Mouse (Mus musculus): ENCODE data around the gene Rnd1. TPM values are rescaled to one million over a fixed set of nuclear protein-coding genes. Genes with fewer than 3 reads are reported as not detected.
A peak's percentile ranks its signal among the peaks of the same experiment; 100 is the strongest.

Gene Rnd1
- polyA plus RNA-seq, 1 experiment from 2014 or later: 6.0 TPM

GRCm38 (mm10) chr15:98648071-98648470 lies 29.2 kb downstream of the Rnd1 start:
- H3K4me3 ChIP-seq (replicated peaks; ENCODE audit: low read length): no peak overlapping the region
- 92% methylated on average over 3 of the region's 3 CpGs for WGBS
- no peak overlapping the region for H3K4me2 ChIP-seq (replicated peaks)
- ATAC-seq (ENCODE audit: low FRiP score): no peak
- peaks cover 98% of the 10 kb centered on the region for H3K36me3 ChIP-seq (replicated peaks; ENCODE audit: control insufficient read depth, insufficient read depth)
- H3K4me1 ChIP-seq (replicated peaks; ENCODE audit: control insufficient read depth, insufficient read depth, low read length): no peaks in the 10 kb centered on the region
- H3K27ac ChIP-seq: no peak overlapping the region
- no peaks in the 10 kb centered on the region for H3K9me3 ChIP-seq (ENCODE audit: control insufficient read depth, low read length)
- DNase-seq (ENCODE audit: low spot score): no peak
- H3K9ac ChIP-seq: no peak overlapping the region
- H3K27me3 ChIP-seq (ENCODE audit: control insufficient read depth, insufficient read depth, low read length): no peaks in the 10 kb centered on the region

GRCm38 (mm10) chr15:98647308-98647707 lies 30.0 kb downstream of the Rnd1 start:
- no peak for DNase-seq (ENCODE audit: low spot score)
- Histone ChIP-seq H3K27ac (no peak overlapping the region), H3K27me3 (ENCODE audit: control insufficient read depth, insufficient read depth, low read length) (no peaks in the 10 kb centered on the region), H3K4me1 (replicated peaks; ENCODE audit: control insufficient read depth, insufficient read depth, low read length) (no peaks in the 10 kb centered on the region), H3K9me3 (ENCODE audit: control insufficient read depth, low read length) (no peaks in the 10 kb centered on the region), H3K36me3 (replicated peaks; ENCODE audit: control insufficient read depth, insufficient read depth) (peaks cover 98% of the 10 kb centered on the region), H3K4me3 (replicated peaks; ENCODE audit: low read length) (no peak overlapping the region), H3K9ac (no peak overlapping the region), H3K4me2 (replicated peaks) (no peak overlapping the region)
- WGBS: 91% methylated on average over 10 of the region's 10 CpGs
- no peak for ATAC-seq (ENCODE audit: low FRiP score)

GRCm38 (mm10) chr15:98646737-98647136 lies 30.5 kb downstream of the Rnd1 start:
- DNase-seq (ENCODE audit: low spot score) (no peak), ATAC-seq (ENCODE audit: low FRiP score) (no peak)
- WGBS: 91% methylated on average over 8 of the region's 8 CpGs
- H3K4me3 ChIP-seq (replicated peaks; ENCODE audit: low read length): no peak overlapping the region
- no peak overlapping the region for H3K9ac ChIP-seq
- peaks cover 98% of the 10 kb centered on the region for H3K36me3 ChIP-seq (replicated peaks; ENCODE audit: control insufficient read depth, insufficient read depth)
- H3K27ac ChIP-seq: no peak overlapping the region
- no peaks in the 10 kb centered on the region for H3K9me3 ChIP-seq (ENCODE audit: control insufficient read depth, low read length)
- H3K4me2 ChIP-seq (replicated peaks): no peak overlapping the region
- H3K4me1 ChIP-seq (replicated peaks; ENCODE audit: control insufficient read depth, insufficient read depth, low read length): no peaks in the 10 kb centered on the region
- no peaks in the 10 kb centered on the region for H3K27me3 ChIP-seq (ENCODE audit: control insufficient read depth, insufficient read depth, low read length)

GRCm38 (mm10) chr15:98645057-98646026 lies 31.9 kb downstream of the Rnd1 start:
- Histone ChIP-seq H3K9ac (no peak overlapping the region), H3K27me3 (ENCODE audit: control insufficient read depth, insufficient read depth, low read length) (no peaks in the 10 kb centered on the region), H3K27ac (no peak overlapping the region), H3K4me1 (replicated peaks; ENCODE audit: control insufficient read depth, insufficient read depth, low read length) (no peaks in the 10 kb centered on the region), H3K9me3 (ENCODE audit: control insufficient read depth, low read length) (no peaks in the 10 kb centered on the region), H3K4me2 (replicated peaks) (no peak overlapping the region), H3K4me3 (replicated peaks; ENCODE audit: low read length) (no peak overlapping the region), H3K36me3 (replicated peaks; ENCODE audit: control insufficient read depth, insufficient read depth) (peaks cover 98% of the 10 kb centered on the region)
- WGBS: 87% methylated on average over 24 of the region's 24 CpGs
- ATAC-seq (ENCODE audit: low FRiP score) (no peak), DNase-seq (ENCODE audit: low spot score) (no peak)

GRCm38 (mm10) chr15:98644406-98644805 lies 32.9 kb downstream of the Rnd1 start:
- no peak overlapping the region for H3K4me2 ChIP-seq (replicated peaks)
- no peaks in the 10 kb centered on the region for H3K27me3 ChIP-seq (ENCODE audit: control insufficient read depth, insufficient read depth, low read length)
- no peak overlapping the region for H3K9ac ChIP-seq
- H3K36me3 ChIP-seq (replicated peaks; ENCODE audit: control insufficient read depth, insufficient read depth): peaks cover 98% of the 10 kb centered on the region
- ATAC-seq (ENCODE audit: low FRiP score): no peak
- no peak overlapping the region for H3K27ac ChIP-seq
- no peak for DNase-seq (ENCODE audit: low spot score)
- H3K9me3 ChIP-seq (ENCODE audit: control insufficient read depth, low read length): no peaks in the 10 kb centered on the region
- H3K4me1 ChIP-seq (replicated peaks; ENCODE audit: control insufficient read depth, insufficient read depth, low read length): no peaks in the 10 kb centered on the region
- WGBS: 87% methylated on average over 12 of the region's 12 CpGs
- H3K4me3 ChIP-seq (replicated peaks; ENCODE audit: low read length): no peak overlapping the region

GRCm38 (mm10) chr15:98640157-98640556 lies 37.1 kb downstream of the Rnd1 start:
- Histone ChIP-seq H3K36me3 (replicated peaks; ENCODE audit: control insufficient read depth, insufficient read depth) (peaks cover 61% of the 10 kb centered on the region), H3K9ac (no peak overlapping the region), H3K27ac (no peak overlapping the region), H3K9me3 (ENCODE audit: control insufficient read depth, low read length) (no peaks in the 10 kb centered on the region), H3K4me1 (replicated peaks; ENCODE audit: control insufficient read depth, insufficient read depth, low read length) (peaks cover 24% of the 10 kb centered on the region), H3K27me3 (ENCODE audit: control insufficient read depth, insufficient read depth, low read length) (no peaks in the 10 kb centered on the region), H3K4me3 (replicated peaks; ENCODE audit: low read length) (no peak overlapping the region), H3K4me2 (replicated peaks) (no peak overlapping the region)
- 49% methylated on average over 8 of the region's 8 CpGs for WGBS
- ATAC-seq (ENCODE audit: low FRiP score): no peak
- no peak for DNase-seq (ENCODE audit: low spot score)

- 23% methylated on average over 3 of the region's 3 CpGs for WGBS
- Histone ChIP-seq H3K9me3 (ENCODE audit: control insufficient read depth, low read length) (no peaks in the 10 kb centered on the region), H3K27me3 (ENCODE audit: control insufficient read depth, insufficient read depth, low read length) (no peaks in the 10 kb centered on the region), H3K4me2 (replicated peaks) (peak overlapping the region; percentile 68), H3K27ac (no peak overlapping the region), H3K36me3 (replicated peaks; ENCODE audit: control insufficient read depth, insufficient read depth) (peaks cover 31% of the 10 kb centered on the region), H3K4me3 (replicated peaks; ENCODE audit: low read length) (no peak overlapping the region), H3K9ac (peak overlapping the region; percentile 81; the same call in 1 of the 2 replicates), H3K4me1 (replicated peaks; ENCODE audit: control insufficient read depth, insufficient read depth, low read length) (peaks cover 32% of the 10 kb centered on the region)
- DNase-seq (ENCODE audit: low spot score) (no peak), ATAC-seq (ENCODE audit: low FRiP score) (no peak)
Measured at GRCm38 (mm10) chr15:98637155-98637554, 40.1 kb downstream of the Rnd1 start.

- Histone ChIP-seq H3K4me3 (replicated peaks; ENCODE audit: low read length) (peak overlapping the region; percentile 58), H3K4me2 (replicated peaks) (peak overlapping the region; percentile 68), H3K27ac (no peak overlapping the region), H3K4me1 (replicated peaks; ENCODE audit: control insufficient read depth, insufficient read depth, low read length) (peaks cover 37% of the 10 kb centered on the region), H3K36me3 (replicated peaks; ENCODE audit: control insufficient read depth, insufficient read depth) (peaks cover 24% of the 10 kb centered on the region), H3K9ac (peak overlapping the region; percentile 81), H3K27me3 (ENCODE audit: control insufficient read depth, insufficient read depth, low read length) (no peaks in the 10 kb centered on the region), H3K9me3 (ENCODE audit: control insufficient read depth, low read length) (no peaks in the 10 kb centered on the region)
- WGBS: 23% methylated on average over 5 of the region's 5 CpGs
- DNase-seq (ENCODE audit: low spot score): peak; percentile 62
- ATAC-seq (ENCODE audit: low FRiP score): no peak
Measured at GRCm38 (mm10) chr15:98636517-98636916, 40.7 kb downstream of the Rnd1 start.

- peak overlapping the region; percentile 93 for H3K27ac ChIP-seq
- under 1% methylated on average over 20 of the region's 21 CpGs for WGBS
- ATAC-seq (ENCODE audit: low FRiP score): peak; percentile 9
- H3K4me3 ChIP-seq (replicated peaks; ENCODE audit: low read length): peak overlapping the region; percentile 58
- peaks cover 13% of the 10 kb centered on the region for H3K36me3 ChIP-seq (replicated peaks; ENCODE audit: control insufficient read depth, insufficient read depth)
- peak overlapping the region; percentile 68 for H3K4me2 ChIP-seq (replicated peaks)
- no peak for DNase-seq (ENCODE audit: low spot score)
- H3K27me3 ChIP-seq (ENCODE audit: control insufficient read depth, insufficient read depth, low read length): no peaks in the 10 kb centered on the region
- H3K9ac ChIP-seq: peak overlapping the region; percentile 81
- H3K4me1 ChIP-seq (replicated peaks; ENCODE audit: control insufficient read depth, insufficient read depth, low read length): peaks cover 37% of the 10 kb centered on the region
- no peaks in the 10 kb centered on the region for H3K9me3 ChIP-seq (ENCODE audit: control insufficient read depth, low read length)
Measured at GRCm38 (mm10) chr15:98635291-98635841, 41.9 kb downstream of the Rnd1 start.
